Mouse (Mus musculus) limb, embryonic 10.5 days (tissue): ENCODE measurements around the gene Olfr1426. TPM values are rescaled to one million over a fixed set of nuclear protein-coding genes. Genes with fewer than 3 reads are reported as not detected.
"Not testable (repeated sequence)": the region's sequence is repeated elsewhere in the genome, so short reads cannot be mapped to it uniquely, and the experiment has no call there.

ENCODE experiments used
- DNase-seq: peaks from one replicate; pipeline ENCODE4 v3.0.0-alpha.2; 2017; ENCODE audit warnings: low spot score
- H3K27ac ChIP-seq: fragments of 300-500 bp; sonication (generic); 2 replicates; pipeline ENCODE4 v1.5.1; 2016; ENCODE audit warnings: mild to moderate bottlenecking
- H3K27me3 ChIP-seq: fragments of 300-500 bp; sonication (generic); 2 replicates; pipeline ENCODE4 v1.6.1; 2016; ENCODE audit warnings: low read depth, mild to moderate bottlenecking; ENCODE audit not compliant: poor library complexity, severe bottlenecking
- H3K36me3 ChIP-seq: fragments of 300-500 bp; sonication (generic); 2 replicates; pipeline ENCODE4 v1.6.1; 2016; ENCODE audit warnings: mild to moderate bottlenecking, moderate library complexity
- H3K4me1 ChIP-seq: fragments of 300-500 bp; sonication (generic); 2 replicates; pipeline ENCODE4 v1.6.1; 2016
- H3K4me3 ChIP-seq: fragments of 300-500 bp; sonication (generic); 2 replicates; pipeline ENCODE4 v1.5.1; 2016; ENCODE audit warnings: mild to moderate bottlenecking, moderate library complexity
- H3K9me3 ChIP-seq: fragments of 300-500 bp; sonication (generic); replicated peaks from 2 replicates; pipeline ENCODE4 v1.6.1; 2016; ENCODE audit warnings: mild to moderate bottlenecking
- WGBS: fragments of 180-500 bp; shearing (Covaris S2); methylation state at CpG from one replicate; pipeline ENCODE4 v1.1.7; 2016; 5-methylcytosine and 5-hydroxymethylcytosine counted together
- polyA plus RNA-seq: library from polyadenylated mRNA; unstranded; fragments of >200 nt; fragmentation: Nextera tagmentation; extraction: Ambion mirVana; gene quantifications from 2 replicates; pipeline ENCODE4 v1.2.1, GENCODE M21; 2016

Gene Olfr1426
- not detected in 2 replicates for polyA plus RNA-seq

DNA sequence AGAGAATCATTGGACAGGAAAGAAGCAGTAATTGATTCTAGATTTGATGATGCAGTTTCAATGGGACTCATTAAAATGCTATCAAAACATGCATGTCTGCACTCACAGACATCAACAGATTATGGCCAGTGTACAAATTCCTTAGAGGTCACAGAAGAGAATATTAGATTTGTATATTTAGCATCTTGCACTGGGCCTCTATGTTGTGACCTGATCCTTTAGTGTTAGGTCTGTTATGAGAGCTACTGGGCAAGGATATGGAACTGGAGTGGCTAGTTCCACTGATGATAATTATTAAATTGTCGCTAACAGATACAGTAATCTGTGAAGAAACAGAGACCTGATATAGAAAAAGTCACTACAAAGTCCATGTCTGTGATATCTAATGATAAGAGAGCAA, at the start of gene Olfr1426:
Gene Olfr1426 (minus strand): TSS at position 101 of the 400 bp plus-strand sequence.
- Histone ChIP-seq H3K27ac (no peak within 1 kb of the TSS), H3K27me3 (no peaks in the 10 kb centered on the region), H3K4me3 (no peak within 1 kb of the TSS), H3K4me1 (no peaks in the 10 kb centered on the region), H3K9me3 (no peaks in the 10 kb centered on the region), H3K36me3 (no peaks in the 10 kb centered on the region)
- no peak for DNase-seq
- 86% methylated on average over 1 of the region's 1 CpGs for WGBS

DNA sequence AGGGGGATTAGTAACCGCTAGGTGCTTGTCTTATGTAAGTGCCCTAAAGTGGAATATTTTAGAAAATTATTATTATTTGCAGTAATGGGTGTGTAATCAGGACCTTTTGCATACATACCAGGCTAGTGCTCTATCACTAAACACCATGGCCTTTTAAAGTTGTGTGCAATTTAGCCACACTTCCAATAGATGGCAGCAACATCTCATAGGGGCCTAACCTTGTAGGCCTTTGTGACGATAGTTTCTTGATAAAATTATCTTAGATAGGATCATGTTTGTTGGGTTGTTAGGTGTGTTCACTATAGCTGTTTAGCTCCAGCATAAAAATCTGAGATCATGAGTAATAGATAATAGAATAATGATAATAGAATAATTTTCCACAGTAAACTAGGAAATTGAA, 42.5 kb upstream of the Olfr1426 start:
- no peaks in the 10 kb centered on the region for H3K4me1 ChIP-seq
- WGBS = 37% methylated on average over 2 of the region's 2 CpGs
- H3K9me3 ChIP-seq = no peaks in the 10 kb centered on the region
- no peak for DNase-seq
- H3K36me3 ChIP-seq = no peaks in the 10 kb centered on the region
- H3K27me3 ChIP-seq = no peaks in the 10 kb centered on the region
- H3K27ac ChIP-seq = no peak overlapping the region
- no peak overlapping the region for H3K4me3 ChIP-seq

DNA sequence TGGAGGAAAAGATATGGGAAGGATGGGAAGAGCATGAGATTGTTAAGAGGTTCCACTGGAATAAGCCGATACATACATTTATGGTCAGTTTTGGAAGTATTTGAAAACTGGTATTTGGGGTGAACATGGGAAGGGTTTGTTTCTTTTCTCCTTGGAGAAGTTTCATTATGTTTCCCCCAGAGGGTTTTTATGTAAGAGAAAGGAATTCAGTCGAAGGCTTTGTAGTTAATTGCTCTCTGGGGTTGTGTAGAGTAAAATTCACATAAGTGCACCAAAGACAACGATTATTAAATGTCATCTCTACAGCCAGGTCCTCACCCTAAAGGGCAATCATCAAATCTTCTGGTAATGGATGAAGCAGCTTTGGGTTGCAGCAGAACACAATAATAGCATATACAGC, 31.3 kb upstream of the Olfr1426 start, which contains the start of gene Olfr76:
Gene Olfr76 (minus strand): TSS at position 101 of the 400 bp plus-strand sequence.
- Histone ChIP-seq H3K27ac (no peak within 1 kb of the TSS), H3K9me3 (no peaks in the 10 kb centered on the region), H3K27me3 (no peaks in the 10 kb centered on the region), H3K4me3 (no peak within 1 kb of the TSS), H3K36me3 (no peaks in the 10 kb centered on the region), H3K4me1 (no peaks in the 10 kb centered on the region)
- DNase-seq = no peak
- WGBS = 78% methylated on average over 3 of the region's 3 CpGs

DNA sequence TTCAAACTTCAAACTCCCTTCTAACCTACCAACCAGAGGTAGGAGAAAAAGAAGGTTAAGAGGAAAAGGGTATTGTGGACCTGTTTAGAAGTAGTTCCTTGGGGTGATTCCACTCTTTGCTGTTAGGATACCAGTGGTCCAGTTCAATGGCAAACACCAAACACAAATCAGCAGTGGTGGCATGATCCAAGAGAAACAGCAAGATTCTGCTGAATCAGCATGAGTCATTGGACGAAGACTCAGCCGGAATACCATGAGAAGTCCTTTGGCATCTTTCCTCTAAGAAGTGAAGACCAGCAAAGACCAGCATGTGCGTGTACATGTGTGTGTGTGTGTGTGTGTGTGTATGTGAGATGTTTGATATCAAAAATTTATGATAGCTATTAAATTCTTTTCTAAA, 24.7 kb upstream of the Olfr1426 start:
- Histone ChIP-seq H3K4me3 (no peak overlapping the region), H3K27me3 (no peaks in the 10 kb centered on the region), H3K9me3 (no peaks in the 10 kb centered on the region), H3K27ac (no peak overlapping the region), H3K4me1 (no peaks in the 10 kb centered on the region), H3K36me3 (no peaks in the 10 kb centered on the region)
- DNase-seq = no peak
- WGBS = 91% methylated on average over 3 of the region's 3 CpGs

DNA sequence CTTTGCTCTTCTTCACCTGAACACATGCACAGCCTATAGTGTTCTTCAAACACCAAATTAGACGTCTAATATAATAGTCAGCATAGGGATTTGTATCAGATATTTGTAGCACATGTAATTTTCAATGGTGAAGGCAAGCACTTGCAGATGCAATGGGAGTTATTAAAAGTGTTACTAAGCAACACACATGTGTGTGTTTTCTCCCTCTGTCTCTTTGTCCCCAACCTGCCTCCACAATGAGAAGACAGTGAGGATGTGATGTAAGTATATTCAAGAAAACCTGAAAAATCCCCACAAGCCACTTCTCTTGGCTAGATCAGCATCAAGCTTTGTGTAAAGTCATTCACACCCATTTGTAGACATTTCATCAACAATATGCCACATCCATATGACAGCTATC, 24.0 kb upstream of the Olfr1426 start, which contains the start of gene Olfr1428:
Gene Olfr1428 (minus strand): TSS at position 101 of the 400 bp plus-strand sequence.
- Histone ChIP-seq H3K36me3 (no peaks in the 10 kb centered on the region), H3K27me3 (no peaks in the 10 kb centered on the region), H3K4me3 (no peak within 1 kb of the TSS), H3K9me3 (no peaks in the 10 kb centered on the region), H3K4me1 (no peaks in the 10 kb centered on the region), H3K27ac (no peak within 1 kb of the TSS)
- WGBS = 76% methylated on average over 1 of the region's 1 CpGs
- DNase-seq = no peak

DNA sequence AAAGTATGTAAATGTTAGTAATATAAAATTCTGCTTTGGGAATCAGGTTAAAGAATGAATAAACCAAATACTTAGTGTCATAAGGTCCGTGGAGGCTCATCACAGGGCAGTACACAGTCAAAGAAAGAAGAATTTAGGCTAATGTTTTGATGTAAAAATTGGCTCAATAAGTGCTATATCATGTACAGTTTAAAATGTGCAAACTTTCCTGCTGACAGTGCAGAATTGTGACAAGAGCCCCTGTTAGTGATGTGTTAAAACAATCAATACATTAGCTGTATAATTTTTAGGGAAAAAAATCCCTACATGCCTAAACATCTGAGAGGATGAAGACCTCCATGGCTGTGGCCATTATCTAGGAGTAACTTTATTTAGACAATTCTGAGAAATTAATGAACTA, 22.0 kb upstream of the Olfr1426 start:
- Histone ChIP-seq H3K9me3 (no peaks in the 10 kb centered on the region), H3K4me1 (no peaks in the 10 kb centered on the region), H3K27me3 (no peaks in the 10 kb centered on the region), H3K27ac (no peak overlapping the region), H3K36me3 (no peaks in the 10 kb centered on the region), H3K4me3 (no peak overlapping the region)
- WGBS = 80% methylated on average over 1 of the region's 1 CpGs
- DNase-seq = no peak

DNA sequence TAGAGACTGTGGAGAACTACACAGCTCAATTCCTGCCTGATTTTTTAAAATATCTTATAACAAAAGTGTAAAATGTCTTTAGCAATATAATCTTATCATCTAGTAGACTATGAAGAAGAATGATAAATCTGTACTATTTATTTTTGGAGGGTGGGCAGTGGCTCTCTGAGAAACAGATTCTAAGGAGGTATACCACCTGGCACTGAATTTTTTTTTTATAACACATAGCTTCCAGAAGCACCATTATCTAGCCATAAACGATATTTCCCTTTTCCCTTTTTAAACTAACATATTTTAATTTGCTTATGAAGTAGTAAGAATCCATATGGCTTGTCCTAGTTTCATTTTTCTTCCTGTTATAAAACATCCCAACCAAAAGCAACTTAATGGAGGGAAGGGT, 12.7 kb upstream of the Olfr1426 start:
- Histone ChIP-seq H3K4me3 (no peak overlapping the region), H3K27ac (no peak overlapping the region), H3K36me3 (no peaks in the 10 kb centered on the region), H3K4me1 (no peaks in the 10 kb centered on the region), H3K27me3 (no peaks in the 10 kb centered on the region), H3K9me3 (no peaks in the 10 kb centered on the region)
- no peak for DNase-seq
- WGBS = 71% methylated on average over 1 of the region's 1 CpGs

DNA sequence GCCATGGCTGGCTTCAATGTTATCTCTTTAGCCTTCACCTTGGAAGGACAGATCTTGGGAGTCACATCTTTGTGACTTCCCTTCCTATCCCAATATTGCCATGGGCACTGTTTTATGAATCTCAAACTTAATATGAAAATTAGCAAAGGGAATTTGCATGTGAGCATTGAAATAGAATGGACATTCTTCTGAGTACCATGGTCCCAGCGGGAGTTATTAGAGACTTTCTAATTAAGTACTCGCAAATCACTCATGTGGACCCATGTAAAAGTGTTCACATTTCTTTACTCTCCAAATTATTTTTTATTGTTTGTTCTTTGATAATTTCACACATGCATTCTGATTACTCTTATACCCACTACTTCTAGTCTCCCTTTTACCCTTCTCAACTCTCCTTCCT, 11.4 kb upstream of the Olfr1426 start, which contains the start of gene Olfr1427:
Gene Olfr1427 (minus strand): TSS at position 101 of the 400 bp plus-strand sequence.
- Histone ChIP-seq H3K36me3 (no peaks in the 10 kb centered on the region), H3K27me3 (no peaks in the 10 kb centered on the region), H3K9me3 (no peaks in the 10 kb centered on the region), H3K4me1 (no peaks in the 10 kb centered on the region), H3K4me3 (no peak within 1 kb of the TSS), H3K27ac (no peak within 1 kb of the TSS)
- 88% methylated on average over 2 of the region's 2 CpGs for WGBS
- DNase-seq = no peak

DNA sequence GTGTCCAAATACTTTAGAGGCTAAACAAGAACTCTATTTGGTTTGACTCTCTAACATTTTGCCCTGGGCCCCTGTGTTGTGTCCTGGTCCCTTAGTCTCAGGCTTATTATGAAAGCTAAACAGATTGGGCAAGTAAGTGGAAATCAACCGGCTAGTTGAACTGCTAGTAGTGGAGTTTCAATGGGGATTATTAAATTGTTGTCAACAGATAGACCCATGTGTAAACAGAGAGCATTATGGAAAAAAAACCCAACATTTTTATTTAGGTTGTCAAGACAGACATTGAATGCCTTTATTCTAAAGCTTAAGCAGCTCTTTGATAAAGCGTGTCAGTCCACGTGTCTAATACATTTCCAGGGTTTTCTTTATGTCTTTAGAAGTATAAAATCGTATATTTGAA, 14.2 kb downstream of the Olfr1426 start, which contains the start of gene Olfr1425:
Gene Olfr1425 (minus strand): TSS at position 101 of the 400 bp plus-strand sequence.
- not testable (repeated sequence) for H3K4me3 ChIP-seq, H3K27me3 ChIP-seq, H3K27ac ChIP-seq, H3K4me1 ChIP-seq, DNase-seq, H3K36me3 ChIP-seq, H3K9me3 ChIP-seq
- WGBS = 93% methylated on average over 4 of the region's 4 CpGs

DNA sequence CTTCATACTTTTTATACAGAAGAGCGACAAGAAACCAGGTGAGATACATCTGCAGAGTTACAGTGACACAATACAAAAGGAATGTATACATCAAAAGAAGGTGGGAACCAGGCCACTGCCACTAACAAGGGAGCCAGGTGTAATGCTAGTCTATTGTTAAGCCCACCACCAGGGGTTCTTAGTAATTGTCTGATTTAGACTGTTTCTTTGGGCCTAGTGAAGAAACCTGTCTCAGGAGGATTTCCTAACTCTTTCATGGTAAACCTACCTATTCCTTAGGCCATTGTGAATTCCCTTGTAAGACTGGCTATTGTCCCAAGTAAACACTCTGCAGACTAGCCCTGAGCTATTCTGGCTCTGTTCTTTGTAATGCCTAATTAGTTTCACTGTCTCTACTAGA, 22.3 kb downstream of the Olfr1426 start:
- WGBS = 98% methylated on average over 1 of the region's 1 CpGs
- H3K36me3 ChIP-seq, H3K4me1 ChIP-seq: not testable (repeated sequence)

DNA sequence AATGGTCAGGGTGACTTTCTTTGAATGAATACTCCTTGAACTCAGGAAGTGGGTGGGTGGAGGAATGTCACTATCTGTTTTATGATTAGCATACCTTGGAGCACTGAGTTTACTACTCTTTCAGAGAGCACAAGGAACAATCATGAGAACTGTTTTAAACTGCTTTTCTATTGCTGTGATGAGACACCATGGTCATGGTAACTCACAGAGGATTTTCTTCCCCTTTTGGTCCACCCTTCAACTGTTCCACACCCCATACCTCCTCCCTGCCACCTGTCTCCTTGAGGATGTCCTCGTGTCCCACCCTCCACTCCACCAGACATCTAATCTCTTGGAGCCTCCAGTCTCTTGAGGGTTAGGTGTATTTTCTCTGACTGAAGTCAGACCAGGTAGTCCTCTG, 24.0 kb downstream of the Olfr1426 start:
- H3K27me3 ChIP-seq, H3K9me3 ChIP-seq, H3K4me3 ChIP-seq, H3K27ac ChIP-seq, DNase-seq, H3K4me1 ChIP-seq, H3K36me3 ChIP-seq: not testable (repeated sequence)
- 80% methylated on average over 1 of the region's 1 CpGs for WGBS

More for the DNA sequence above, 22.3 kb downstream of the Olfr1426 start:
- H3K27me3 ChIP-seq, DNase-seq, H3K9me3 ChIP-seq, H3K27ac ChIP-seq, H3K4me3 ChIP-seq: not testable (repeated sequence)

DNA sequence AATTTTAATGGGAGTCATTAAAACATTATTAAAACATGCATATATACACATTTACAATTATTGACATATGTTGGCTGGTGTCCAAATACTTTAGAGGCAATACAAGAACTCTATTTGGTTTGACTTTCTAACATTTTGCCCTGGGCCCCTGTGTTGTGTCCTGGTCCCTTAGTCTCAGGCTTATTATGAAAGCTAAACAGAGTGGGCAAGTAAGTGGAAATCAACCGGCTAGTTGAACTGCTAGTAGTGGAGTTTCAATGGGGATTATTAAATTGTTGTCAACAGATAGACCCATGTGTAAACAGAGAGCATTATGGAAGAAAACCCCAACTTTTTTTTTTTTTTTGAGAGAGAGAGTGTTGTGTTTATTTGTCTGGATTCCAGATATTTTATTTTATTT, 29.2 kb downstream of the Olfr1426 start, which contains the start of gene Olfr1424:
Gene Olfr1424 (minus strand): TSS at position 101 of the 400 bp plus-strand sequence.
- H3K27ac ChIP-seq, H3K36me3 ChIP-seq, H3K27me3 ChIP-seq, H3K4me3 ChIP-seq, H3K4me1 ChIP-seq, DNase-seq, H3K9me3 ChIP-seq: not testable (repeated sequence)
- WGBS = 96% methylated on average over 1 of the region's 1 CpGs

DNA sequence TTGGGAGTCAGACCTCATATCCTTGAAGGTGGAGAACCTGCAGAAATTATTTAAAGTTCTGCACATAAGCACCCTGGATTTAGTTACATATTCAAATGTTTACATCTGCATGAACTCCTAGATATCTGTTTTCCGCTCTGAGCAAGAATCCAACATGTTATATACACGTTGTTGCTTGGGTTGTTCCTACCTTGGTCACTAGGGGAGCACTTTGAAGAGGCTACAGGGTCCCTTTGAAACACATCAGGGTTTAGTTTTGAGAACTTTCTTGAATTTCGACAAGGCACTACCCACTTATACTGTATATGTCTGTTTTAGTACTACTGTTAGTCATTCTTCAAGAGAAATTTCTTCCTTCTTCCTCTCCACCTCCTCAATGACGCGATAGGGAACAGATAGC, 48.6 kb downstream of the Olfr1426 start:
- Histone ChIP-seq H3K27me3 (no peaks in the 10 kb centered on the region), H3K4me3 (no peak overlapping the region), H3K9me3 (no peaks in the 10 kb centered on the region), H3K36me3 (no peaks in the 10 kb centered on the region), H3K4me1 (no peaks in the 10 kb centered on the region), H3K27ac (no peak overlapping the region)
- no peak for DNase-seq
- 90% methylated on average over 5 of the region's 5 CpGs for WGBS

DNA sequence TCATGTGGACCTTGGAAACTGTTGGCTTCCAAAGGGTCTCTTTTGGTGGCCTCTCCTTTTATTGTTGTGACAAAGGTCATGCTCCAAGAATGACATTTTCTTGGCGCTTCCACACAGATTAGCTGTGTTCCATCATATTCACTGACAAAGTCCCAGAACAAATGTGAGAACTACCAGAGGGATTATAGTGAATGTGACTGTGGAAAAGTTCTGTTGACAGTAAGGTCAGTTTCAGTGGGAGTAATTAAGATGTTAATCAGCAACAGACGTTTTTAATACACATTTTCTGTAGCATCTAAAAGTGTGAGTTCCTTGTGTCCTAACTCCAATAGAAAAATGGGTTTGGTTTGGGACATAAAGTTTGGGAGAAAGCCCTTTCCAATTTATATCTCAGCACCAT, 50.6 kb downstream of the Olfr1426 start, which contains the start of gene Olfr1423:
Gene Olfr1423 (minus strand): TSS at position 101 of the 400 bp plus-strand sequence.
- Histone ChIP-seq H3K27ac (no peak within 1 kb of the TSS), H3K27me3 (no peaks in the 10 kb centered on the region), H3K4me3 (no peak within 1 kb of the TSS), H3K9me3 (no peaks in the 10 kb centered on the region), H3K4me1 (no peaks in the 10 kb centered on the region), H3K36me3 (no peaks in the 10 kb centered on the region)
- DNase-seq = no peak
- 73% methylated on average over 2 of the region's 2 CpGs for WGBS
